Mouse (Mus musculus) C2C12 (cell line): ENCODE measurements at regions not wholly inside any gene's neighbourhood (a gene's known extent, or its start where the extent isn't known, plus 50 kb on each side); places are given as distances from the start of the nearest gene placed in this dataset.

Experiments used
- H3K27me3 ChIP-seq: one replicate; pipeline ENCODE4 v1.6.1; 2011; ENCODE audit not compliant: control insufficient read depth, insufficient read depth, insufficient read length
- H3K36me3 ChIP-seq: one replicate; pipeline ENCODE4 v1.6.1; 2011; ENCODE audit not compliant: control insufficient read depth, insufficient read depth
- H3K4me3 ChIP-seq: one replicate; pipeline ENCODE4 v1.5.1; 2011; ENCODE audit warnings: mild to moderate bottlenecking, control low read depth; ENCODE audit not compliant: poor library complexity, insufficient read depth, severe bottlenecking
- H3K79me2 ChIP-seq: one replicate; pipeline ENCODE4 v1.6.1; 2011; ENCODE audit not compliant: control insufficient read depth, insufficient read depth
- H3K79me3 ChIP-seq: one replicate; pipeline ENCODE4 v1.6.1; 2011; ENCODE audit warnings: low read depth, control low read depth
- H3ac ChIP-seq: one replicate; pipeline ENCODE3; 2011; ENCODE audit warnings: low read depth; ENCODE audit not compliant: control insufficient read depth, insufficient read length
- CEBPB ChIP-seq: IDR thresholded peaks from one replicate; pipeline ENCODE4 v1.6.1; 2011; ENCODE audit warnings: low read depth, mild to moderate bottlenecking, control low read depth, moderate library complexity
- CTCF ChIP-seq: IDR thresholded peaks from one replicate; pipeline ENCODE4 v1.5.1; 2011; ENCODE audit not compliant: control insufficient read depth, insufficient read depth, insufficient read length
- FOSL1 ChIP-seq: IDR thresholded peaks from one replicate; pipeline ENCODE4 v1.8.0; 2011; ENCODE audit warnings: mild to moderate bottlenecking, low read length; ENCODE audit not compliant: poor library complexity, insufficient read depth, severe bottlenecking
- MAX ChIP-seq: IDR thresholded peaks from one replicate; pipeline ENCODE4 v1.6.1; 2011; ENCODE audit warnings: mild to moderate bottlenecking, control low read depth
- MYOD1 ChIP-seq: IDR thresholded peaks from one replicate; pipeline ENCODE4 v1.6.1; 2011; ENCODE audit warnings: low read depth; ENCODE audit not compliant: control insufficient read depth, insufficient read length
- MYOG ChIP-seq: IDR thresholded peaks from one replicate; pipeline ENCODE4 v1.6.1; 2011; ENCODE audit not compliant: control insufficient read depth, insufficient read length; ENCODE audit errors: extremely low read depth
- USF1 ChIP-seq: IDR thresholded peaks from one replicate; pipeline ENCODE4 v1.6.1; 2011; ENCODE audit warnings: low read depth, mild to moderate bottlenecking, control low read depth, moderate library complexity

DNA sequence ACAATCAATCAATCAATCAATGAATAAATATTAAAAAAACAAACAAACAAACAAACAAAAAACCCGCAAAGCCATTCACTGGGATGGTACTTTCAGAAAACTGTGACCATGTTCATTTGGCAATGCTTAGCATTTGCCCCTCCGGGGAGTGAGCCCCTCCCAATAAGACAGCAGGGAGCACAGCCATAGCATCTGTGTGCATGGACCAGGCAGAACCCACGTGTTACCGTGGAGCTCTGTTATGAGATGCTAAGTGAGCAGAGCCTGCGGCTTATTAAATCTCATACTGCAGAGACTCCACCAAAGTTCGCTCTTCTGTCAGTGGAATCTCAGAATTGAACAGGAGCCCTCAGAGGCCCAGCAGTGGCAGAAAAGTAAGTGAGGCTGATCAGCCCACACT lies 438.7 kb upstream of the Atp11b start:
- Histone ChIP-seq H3K36me3 (no peaks in the 10 kb centered on the region), H3K79me2 (no peaks in the 10 kb centered on the region), H3K4me3 (no peak overlapping the region), H3K79me3 (no peaks in the 10 kb centered on the region), H3ac (no peak overlapping the region), H3K27me3 (no peaks in the 10 kb centered on the region)
- no peak for TF ChIP-seq CTCF
- TF ChIP-seq MYOD1: no peak
- TF ChIP-seq USF1: no peak
- no peak for TF ChIP-seq FOSL1
- no peak for TF ChIP-seq MAX
- TF ChIP-seq MYOG: no peak
- TF ChIP-seq CEBPB: no peak

DNA sequence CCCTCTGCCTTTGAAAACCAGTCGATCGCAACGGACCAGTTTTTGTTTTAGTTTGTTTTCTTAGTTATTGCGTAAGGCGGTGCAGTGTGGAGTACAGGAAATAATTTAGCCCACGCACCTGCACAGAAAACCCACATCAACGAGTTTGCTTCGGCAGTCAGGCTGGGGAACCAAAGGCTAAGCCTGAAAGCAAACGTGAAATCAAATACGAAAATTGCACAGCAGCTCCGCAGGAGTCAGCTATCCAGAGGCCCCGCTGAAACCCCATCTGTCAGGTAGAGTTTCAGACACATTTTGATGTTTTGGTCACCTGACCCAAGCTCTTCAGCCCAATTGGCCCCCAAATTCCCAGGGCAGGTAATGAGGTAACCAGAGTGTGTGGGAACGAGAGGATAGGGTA lies 435.6 kb upstream of the Atp11b start:
- Histone ChIP-seq H3K79me3 (no peaks in the 10 kb centered on the region), H3K27me3 (no peaks in the 10 kb centered on the region), H3ac (no peak overlapping the region), H3K79me2 (no peaks in the 10 kb centered on the region), H3K36me3 (no peaks in the 10 kb centered on the region), H3K4me3 (no peak overlapping the region)
- TF ChIP-seq CEBPB (no peak), MAX (no peak), MYOD1 (no peak), MYOG (no peak), USF1 (no peak), CTCF (no peak), FOSL1 (no peak)

DNA sequence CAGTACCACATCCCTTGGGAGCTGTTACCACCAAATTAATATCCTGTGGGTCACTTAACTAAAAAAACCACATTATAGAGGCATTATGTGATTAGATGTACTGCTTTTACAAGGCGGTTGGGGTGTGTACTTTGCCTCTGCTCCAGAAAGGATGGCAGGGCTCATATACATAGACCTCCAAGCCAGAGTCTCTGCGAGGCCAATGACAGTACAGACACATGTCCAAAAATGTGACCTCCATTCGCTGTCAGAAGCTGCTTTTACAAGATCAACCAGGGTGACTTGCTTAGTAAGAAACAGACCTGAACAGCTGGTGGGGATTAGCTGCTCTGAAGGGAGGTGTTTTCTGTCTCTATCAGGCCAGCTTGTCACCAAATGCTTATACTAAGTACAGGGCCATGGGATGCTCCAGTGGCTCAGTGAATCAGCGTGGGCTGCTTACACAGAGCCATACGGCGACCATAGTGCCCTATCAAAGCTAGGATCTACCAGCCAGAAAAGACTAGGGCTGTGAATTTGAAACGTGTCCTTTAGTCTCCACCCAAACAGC lies 433.0 kb upstream of the Atp11b start:
- Histone ChIP-seq H3K4me3 (no peak overlapping the region), H3ac (no peak overlapping the region), H3K36me3 (no peaks in the 10 kb centered on the region), H3K79me3 (no peaks in the 10 kb centered on the region), H3K79me2 (no peaks in the 10 kb centered on the region), H3K27me3 (no peaks in the 10 kb centered on the region)
- TF ChIP-seq MYOD1 (no peak), MYOG (no peak), CEBPB (no peak), MAX (no peak), USF1 (no peak), FOSL1 (no peak), CTCF (no peak)

DNA sequence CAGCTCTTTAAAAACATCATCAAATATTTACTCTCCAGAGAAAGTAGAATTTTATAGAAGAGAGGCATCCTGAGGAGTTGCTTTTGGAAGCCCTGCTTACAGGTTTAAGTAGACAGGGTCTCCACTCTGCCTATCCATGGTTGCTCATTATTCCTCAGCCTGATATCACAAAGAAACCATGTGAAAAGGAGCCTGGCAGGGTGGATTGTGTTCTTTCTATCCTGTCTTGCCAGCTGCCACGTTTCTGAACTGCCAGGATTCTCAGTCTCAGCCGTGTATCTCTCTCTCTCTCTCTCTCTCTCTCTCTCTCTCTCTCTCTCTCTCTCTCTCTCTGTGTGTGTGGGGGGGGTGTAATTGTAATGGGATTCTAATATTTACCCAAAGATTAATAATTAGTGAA lies 431.9 kb upstream of the Atp11b start:
- no peaks in the 10 kb centered on the region for H3K27me3 ChIP-seq
- no peaks in the 10 kb centered on the region for H3K79me3 ChIP-seq
- TF ChIP-seq CEBPB: no peak
- TF ChIP-seq MYOD1: no peak
- TF ChIP-seq MAX: no peak
- TF ChIP-seq USF1: no peak
- no peak for TF ChIP-seq FOSL1
- TF ChIP-seq MYOG: no peak
- TF ChIP-seq CTCF: no peak
- H3K36me3 ChIP-seq: no peaks in the 10 kb centered on the region
- no peak overlapping the region for H3ac ChIP-seq
- no peaks in the 10 kb centered on the region for H3K79me2 ChIP-seq
- no peak overlapping the region for H3K4me3 ChIP-seq

DNA sequence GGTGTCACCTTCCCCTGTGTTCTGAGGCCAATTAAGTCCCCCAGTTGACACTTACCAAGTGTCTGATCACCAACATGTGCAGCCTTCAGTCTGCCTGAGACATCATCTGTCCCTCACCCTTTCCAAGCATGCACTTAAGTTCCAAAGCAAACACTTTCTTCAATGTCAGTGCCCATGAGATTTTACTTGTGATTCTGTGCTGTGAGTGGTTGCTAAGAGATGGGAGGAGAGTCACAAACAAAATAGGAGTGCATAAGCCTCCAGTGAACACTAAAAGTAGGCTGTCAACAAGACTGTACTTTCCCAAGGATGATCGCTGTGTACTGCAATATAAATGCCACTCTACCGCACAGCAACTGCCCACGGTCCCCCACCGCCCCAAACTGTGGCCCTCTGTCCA lies 431.0 kb upstream of the Atp11b start:
- no peak overlapping the region for H3K4me3 ChIP-seq
- no peak overlapping the region for H3ac ChIP-seq
- H3K36me3 ChIP-seq: no peaks in the 10 kb centered on the region
- TF ChIP-seq MAX (no peak), MYOD1 (no peak), MYOG (no peak), CTCF (no peak), FOSL1 (no peak), CEBPB (no peak)
- H3K79me2 ChIP-seq: no peaks in the 10 kb centered on the region
- H3K79me3 ChIP-seq: no peaks in the 10 kb centered on the region
- H3K27me3 ChIP-seq: no peaks in the 10 kb centered on the region

DNA sequence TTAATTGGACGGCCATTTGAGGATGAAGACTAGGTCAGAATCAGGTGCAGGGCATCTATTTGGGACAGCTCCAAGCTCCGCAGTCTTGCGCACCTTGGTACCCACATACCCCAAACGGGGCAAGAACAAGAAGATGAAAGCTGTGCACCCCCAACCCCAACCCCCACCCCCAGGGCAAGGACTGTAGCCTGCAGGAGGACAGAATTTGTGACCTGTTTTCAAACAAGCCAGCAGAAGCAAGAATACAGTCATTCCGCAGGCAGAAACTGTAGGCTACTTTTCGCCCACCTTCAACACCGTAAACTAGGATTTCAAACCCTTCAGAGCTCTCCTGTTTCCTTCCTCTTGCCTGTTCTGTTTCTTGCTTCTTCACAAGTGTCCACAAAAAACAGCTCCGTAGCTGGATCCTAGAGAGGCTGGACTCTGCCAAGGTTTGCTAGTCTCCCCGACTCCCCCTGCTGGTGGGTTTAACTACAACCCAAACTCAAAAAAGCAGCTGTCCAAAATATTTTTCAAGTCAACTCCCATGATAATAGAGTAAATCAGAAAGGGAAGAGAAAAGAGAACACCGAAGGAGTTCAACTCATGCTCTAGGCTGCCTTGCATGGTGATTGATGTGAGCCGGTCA lies 430.3 kb upstream of the Atp11b start:
- no peaks in the 10 kb centered on the region for H3K79me2 ChIP-seq
- no peaks in the 10 kb centered on the region for H3K36me3 ChIP-seq
- no peak overlapping the region for H3ac ChIP-seq
- no peaks in the 10 kb centered on the region for H3K79me3 ChIP-seq
- H3K4me3 ChIP-seq: no peak overlapping the region
- no peaks in the 10 kb centered on the region for H3K27me3 ChIP-seq
- TF ChIP-seq CTCF (no peak), MYOG (no peak), MYOD1 (no peak)
